Mouse (Mus musculus): Measurements from ENCODE around the gene Camp. TPM values are rescaled to one million over a fixed set of nuclear protein-coding genes. Genes with fewer than 3 reads are reported as not detected.

Gene Camp
- total and polyA plus RNA-seq, 3 experiments, result 0.13 TPM; not detected in 2

DNA sequence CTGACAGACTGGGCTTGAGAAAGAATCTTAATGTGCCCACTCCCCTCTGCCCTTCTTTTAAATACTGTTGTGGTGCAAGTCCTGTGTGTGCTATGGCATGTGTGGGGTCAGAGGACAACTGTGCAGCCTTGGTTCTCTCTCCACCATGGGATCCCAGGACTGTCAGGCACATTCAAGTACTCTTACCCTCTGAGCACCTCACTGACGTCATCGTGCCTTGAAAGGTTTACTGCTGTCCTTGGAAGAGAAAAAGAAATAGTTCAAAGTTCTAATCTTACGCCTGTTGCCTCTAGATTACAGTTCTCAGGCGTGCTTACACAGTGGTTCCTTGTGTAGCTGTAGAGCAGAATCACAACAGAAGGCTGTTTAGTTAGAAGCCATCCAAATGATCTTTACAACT lies 36.8 kb upstream of the Camp start:
- Histone ChIP-seq H3K36me3 (ENCODE audit: control insufficient read depth in 1 of 2, insufficient read depth in 2 of 2, low read length in 2 of 2) (peaks cover 7 to 63% of the 10 kb centered on the region in 2 experiments), H3K4me1 (ENCODE audit: control insufficient read depth in 1 of 2, insufficient read depth in 2 of 2, low read length in 2 of 2) (no peaks in the 10 kb centered on the region), H3K9ac (ENCODE audit: control insufficient read depth, low read depth, low read length, poor library complexity, severe bottlenecking) (no peak overlapping the region), H3K9me3 (replicated peaks; ENCODE audit: insufficient read depth, low read length) (no peaks in the 10 kb centered on the region), H3K79me2 (ENCODE audit: control insufficient read depth, insufficient read depth, low read length, poor library complexity) (peaks cover 8% of the 10 kb centered on the region), H3K27me3 (ENCODE audit: control insufficient read depth in 1 of 2, insufficient read depth in 2 of 2, low read length in 2 of 2) (no peaks in the 10 kb centered on the region), H3K4me3 (ENCODE audit: control insufficient read depth in 1 of 2, insufficient read depth in 1 of 2, low read depth in 2 of 2, low read length in 2 of 2) (no peak overlapping the region), H3K27ac (ENCODE audit: control insufficient read depth, low read depth, low read length) (no peak overlapping the region)
- DNase-seq (ENCODE audit: low read depth, low spot score), result no peak
- TF ChIP-seq USF2 (IDR thresholded peaks at IDR 0.05; ENCODE audit: borderline replicate concordance in 1 of 2, insufficient read depth in 1 of 2, low read depth in 1 of 2, low read length in 2 of 2) (no peak), ZKSCAN1 (IDR thresholded peaks at IDR 0.05; ENCODE audit: low read depth, low read length) (no peak), NELFE (IDR thresholded peaks at IDR 0.05; ENCODE audit: low read depth, low read length) (no peak), TAL1 (IDR thresholded peaks at IDR 0.05; ENCODE audit: low read length) (no peak), POLR2A (IDR thresholded peaks at IDR 0.05; ENCODE audit: control insufficient read depth in 1 of 2, insufficient read depth in 1 of 2, low read depth in 1 of 2, low read length in 2 of 2, poor library complexity in 1 of 2) (no peak), POLR2AphosphoS5 (IDR thresholded peaks at IDR 0.05; ENCODE audit: borderline replicate concordance, low read depth, low read length) (no peak), NRF1 (IDR thresholded peaks at IDR 0.05; ENCODE audit: insufficient read depth, low read depth, low read length, poor library complexity, severe bottlenecking) (no peak), E2F4 (IDR thresholded peaks at IDR 0.05; ENCODE audit: borderline replicate concordance, low read depth, low read length) (no peak), ZMIZ1 (IDR thresholded peaks at IDR 0.05; ENCODE audit: low read depth, low read length) (no peak), RCOR1 (IDR thresholded peaks at IDR 0.05; ENCODE audit: low read depth, low read length) (no peak), RAD21 (IDR thresholded peaks at IDR 0.05; ENCODE audit: low read depth, low read length) (no peak), CTCF (IDR thresholded peaks at IDR 0.05 in 2 of 3, conservative IDR thresholded peaks at IDR 0.05 in 1 of 3; ENCODE audit: control insufficient read depth in 1 of 3, insufficient read depth in 1 of 3, low read depth in 2 of 3, low read length in 3 of 3, poor library complexity in 1 of 3, severe bottlenecking in 1 of 3) (no peak), MYB (IDR thresholded peaks at IDR 0.05; ENCODE audit: low read depth, low read length) (no peak), MXI1 (IDR thresholded peaks at IDR 0.05; ENCODE audit: low read depth, low read length) (no peak), ELF1 (IDR thresholded peaks at IDR 0.05; ENCODE audit: low read depth, low read length) (no peak), MAZ (IDR thresholded peaks at IDR 0.05; ENCODE audit: low read depth, low read length) (no peak), EP300 (IDR thresholded peaks at IDR 0.05; ENCODE audit: low read depth in 1 of 2, low read length in 2 of 2) (no peak), JUND (IDR thresholded peaks at IDR 0.05; ENCODE audit: low read depth, low read length) (no peak)

DNA sequence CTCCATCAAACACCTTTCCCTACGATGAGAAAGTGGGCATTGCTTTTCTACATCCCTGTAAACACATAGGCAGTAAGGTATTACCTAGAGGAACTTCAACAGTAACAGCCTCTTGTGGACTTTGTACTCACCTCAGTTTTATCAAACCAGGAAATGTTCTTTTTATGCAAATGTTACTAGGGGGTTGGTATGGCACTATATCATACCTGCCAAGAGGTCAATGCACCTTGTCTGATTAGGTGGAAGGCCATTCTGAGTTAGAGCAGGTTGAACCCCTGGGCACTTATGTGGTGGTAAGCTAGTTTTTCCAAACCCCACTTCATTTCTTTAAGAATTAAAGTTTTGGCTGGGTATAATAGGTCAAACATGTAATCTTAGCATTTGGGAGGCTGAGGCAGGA lies 29.9 kb upstream of the Camp start:
- DNase-seq (ENCODE audit: low read depth, low spot score), result no peak
- Histone ChIP-seq H3K4me1 (ENCODE audit: control insufficient read depth in 1 of 2, insufficient read depth in 2 of 2, low read length in 2 of 2) (peaks cover 2 to 4% of the 10 kb centered on the region in 2 experiments; a peak in 1 of 4 replicates), H3K79me2 (ENCODE audit: control insufficient read depth, insufficient read depth, low read length, poor library complexity) (peaks cover 50% of the 10 kb centered on the region), H3K27me3 (ENCODE audit: control insufficient read depth in 1 of 2, insufficient read depth in 2 of 2, low read length in 2 of 2) (no peaks in the 10 kb centered on the region), H3K9me3 (replicated peaks; ENCODE audit: insufficient read depth, low read length) (no peaks in the 10 kb centered on the region), H3K4me3 (ENCODE audit: control insufficient read depth in 1 of 2, insufficient read depth in 1 of 2, low read depth in 2 of 2, low read length in 2 of 2) (no peak overlapping the region), H3K27ac (ENCODE audit: control insufficient read depth, low read depth, low read length) (no peak overlapping the region), H3K36me3 (ENCODE audit: control insufficient read depth in 1 of 2, insufficient read depth in 2 of 2, low read length in 2 of 2) (peaks cover 41 to 51% of the 10 kb centered on the region in 2 experiments), H3K9ac (ENCODE audit: control insufficient read depth, low read depth, low read length, poor library complexity, severe bottlenecking) (no peak overlapping the region)
- TF ChIP-seq POLR2A (IDR thresholded peaks at IDR 0.05; ENCODE audit: control insufficient read depth in 1 of 2, insufficient read depth in 1 of 2, low read depth in 1 of 2, low read length in 2 of 2, poor library complexity in 1 of 2), result no peak
- no peak for TF ChIP-seq POLR2AphosphoS2 (IDR thresholded peaks at IDR 0.05; ENCODE audit: low read length)
- TF ChIP-seq POLR2AphosphoS5 (IDR thresholded peaks at IDR 0.05; ENCODE audit: borderline replicate concordance, low read depth, low read length), result no peak
- no peak for TF ChIP-seq ZNF384 (IDR thresholded peaks at IDR 0.05; ENCODE audit: low read depth, low read length)
- no peak for TF ChIP-seq MYC (IDR thresholded peaks at IDR 0.05; ENCODE audit: low read depth, low read length)
- no peak for TF ChIP-seq ZKSCAN1 (IDR thresholded peaks at IDR 0.05; ENCODE audit: low read depth, low read length)

All from MEL (cell line).